Comparison of ENCODE assay signal across 8 mouse cellular contexts in the genomic region with DNA sequence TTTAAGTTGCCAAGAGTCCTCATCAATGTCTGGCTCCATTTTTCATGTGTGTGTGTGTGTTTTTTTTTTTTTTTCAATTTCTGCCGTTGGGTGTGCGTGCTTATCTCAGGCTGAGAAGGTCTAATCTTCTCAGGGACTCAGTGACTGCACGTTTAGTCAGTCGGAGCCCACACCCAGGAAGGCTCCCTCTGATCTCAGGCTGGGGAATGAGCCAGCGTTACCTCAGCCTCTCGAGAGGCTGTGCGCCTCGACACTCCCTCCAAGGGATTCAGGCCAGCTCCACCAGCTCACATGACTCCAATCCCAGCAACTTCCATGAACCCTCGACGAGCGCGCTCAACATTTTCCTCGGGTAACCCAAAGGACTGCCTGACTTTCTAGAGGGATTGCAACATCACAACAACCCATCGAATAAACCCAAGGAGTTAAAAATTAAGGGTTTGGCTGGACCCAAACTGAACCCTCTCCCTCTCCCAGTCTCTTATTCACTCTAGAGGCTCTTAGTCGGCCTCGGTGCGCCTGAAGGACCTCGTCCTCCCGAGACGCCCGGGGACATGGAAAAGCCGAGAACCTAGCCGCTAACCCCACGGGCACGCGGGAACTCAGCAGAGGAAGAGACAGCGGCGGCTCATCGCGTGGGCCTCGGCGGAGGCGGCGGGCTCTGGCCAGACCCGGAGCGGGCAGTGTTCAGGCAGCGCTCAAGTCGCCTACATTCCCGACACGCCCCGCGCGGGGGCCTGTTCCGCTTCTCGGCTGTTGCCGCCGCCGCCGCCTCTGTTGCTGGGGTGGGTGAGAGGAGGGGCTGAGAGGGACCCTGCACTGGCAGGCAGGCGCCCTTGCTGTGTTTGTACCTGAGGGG. TPM values are rescaled to one million over a fixed set of nuclear protein-coding genes. Genes with fewer than 3 reads are reported as not detected.
DNase-seq lines count a peak whose midpoint lies in the region; ATAC-seq and TF ChIP-seq lines count a peak whose summit lies in the region.

A gene (plus strand): TSS at position 737 of the 859 bp plus-strand sequence.

- intact Hi-C loops in heart, postnatal 36 days (cut with DNase I): loop anchor here (1.0 to 2.0 kb wide), 2 partner anchors 15 to 17 kb away; a partner anchor contains a TSS

- no peaks in the 10 kb centered on the region for H3K9me3 ChIP-seq in G1E (replicated peaks)
- H3K9me3 ChIP-seq in forebrain, embryonic 16.5 days (ENCODE audit: control insufficient read depth, low read length): no peaks in the 10 kb centered on the region
- no peaks in the 10 kb centered on the region for H3K9me3 ChIP-seq in lung, embryonic 14.5 days (ENCODE audit: low read depth, low read length)

- H3K4me3 ChIP-seq in G1E (ENCODE audit: low read depth, low read length): peak within 1 kb of the TSS; percentile 98
- H3K4me3 ChIP-seq in forebrain, embryonic 16.5 days (replicated peaks; ENCODE audit: low read length): peak within 1 kb of the TSS; percentile 97
- H3K4me3 ChIP-seq in layer of hippocampus, adult 2 months: peak within 1 kb of the TSS; percentile 88
- H3K4me3 ChIP-seq in lung, embryonic 14.5 days (ENCODE audit: low read depth, low read length): peak within 1 kb of the TSS; percentile 83
- H3K4me3 ChIP-seq in olfactory bulb, adult 2 months (ENCODE audit: insufficient read depth, low read depth, low read length): peak within 1 kb of the TSS; percentile 99
- peak within 1 kb of the TSS; percentile 81 for H3K4me3 ChIP-seq in thymus, adult 2 months (ENCODE audit: control insufficient read depth, insufficient read depth, low read length)

- peak; percentile 86 for ATAC-seq in G1E (ENCODE audit: extremely low read depth, insufficient number of reproducible peaks, low FRiP score, poor library complexity, severe bottlenecking)
- ATAC-seq in forebrain, embryonic 16.5 days: peak; percentile 98
- peak; percentile 96 for ATAC-seq in lung, embryonic 14.5 days (ENCODE audit: insufficient read depth)

- no peaks in the 10 kb centered on the region for H3K36me3 ChIP-seq in G1E (replicated peaks)
- H3K36me3 ChIP-seq in forebrain, embryonic 16.5 days (ENCODE audit: control insufficient read depth, insufficient read depth): no peaks in the 10 kb centered on the region
- no peaks in the 10 kb centered on the region for H3K36me3 ChIP-seq in lung, embryonic 14.5 days (ENCODE audit: insufficient read depth)
- no peaks in the 10 kb centered on the region for H3K36me3 ChIP-seq in thymus, adult 2 months (ENCODE audit: control insufficient read depth, insufficient read depth, low read length)

- peak within 1 kb of the TSS; percentile 99 for H3K9ac ChIP-seq in forebrain, embryonic 16.5 days (replicated peaks; ENCODE audit: low read depth, low read length)
- H3K9ac ChIP-seq in lung, embryonic 14.5 days: peak within 1 kb of the TSS; percentile 94

- H3K4me1 ChIP-seq in G1E (ENCODE audit: insufficient read depth, low read depth, low read length): peaks cover 30% of the 10 kb centered on the region
- peaks cover 21% of the 10 kb centered on the region for H3K4me1 ChIP-seq in forebrain, embryonic 16.5 days (replicated peaks; ENCODE audit: control insufficient read depth, insufficient read depth, low read length)
- H3K4me1 ChIP-seq in lung, embryonic 14.5 days (ENCODE audit: insufficient read depth): peaks cover 12% of the 10 kb centered on the region; the same call in 1 of the 2 replicates
- no peaks in the 10 kb centered on the region for H3K4me1 ChIP-seq in olfactory bulb, adult 2 months (ENCODE audit: control insufficient read depth, insufficient read depth, low read length)
- peaks cover 5% of the 10 kb centered on the region for H3K4me1 ChIP-seq in thymus, adult 2 months (replicated peaks; ENCODE audit: control insufficient read depth, insufficient read depth, low read length)

- H3K27ac ChIP-seq in forebrain, embryonic 16.5 days (ENCODE audit: low read length): peak within 1 kb of the TSS; percentile 98
- H3K27ac ChIP-seq in layer of hippocampus, adult 2 months: peak within 1 kb of the TSS; percentile 100
- peak within 1 kb of the TSS; percentile 98 for H3K27ac ChIP-seq in lung, embryonic 14.5 days (ENCODE audit: low read depth)
- peak within 1 kb of the TSS; percentile 100 for H3K27ac ChIP-seq in olfactory bulb, adult 2 months (ENCODE audit: insufficient read depth, low read depth, low read length)
- peak within 1 kb of the TSS; percentile 56 for H3K27ac ChIP-seq in thymus, adult 2 months (ENCODE audit: control insufficient read depth, insufficient read depth, low read length)

- TF ChIP-seq CTCF in G1E (IDR thresholded peaks at IDR 0.05; ENCODE audit: low read depth, low read length): no peak
- no peak; the same call in 1 of the 2 replicates for TF ChIP-seq CTCF in layer of hippocampus, adult 2 months (conservative IDR thresholded peaks at IDR 0.05)
- TF ChIP-seq CTCF in lung, embryonic 14.5 days (IDR thresholded peaks at IDR 0.05; ENCODE audit: low read depth): no peak
- no peak for TF ChIP-seq CTCF in olfactory bulb, adult 2 months (IDR thresholded peaks at IDR 0.05; ENCODE audit: insufficient read depth, low read depth, low read length)
- 0 out of 2 replicates have a peak, but pooled peaks have one; percentile 49 for TF ChIP-seq CTCF in thymus, adult 2 months (IDR thresholded peaks at IDR 0.05; ENCODE audit: borderline replicate concordance, control insufficient read depth, extremely low read depth, insufficient read depth, low read length, poor library complexity)

- peak; percentile 48 for TF ChIP-seq POLR2A in olfactory bulb, adult 2 months (IDR thresholded peaks at IDR 0.05; ENCODE audit: insufficient read depth, low read depth, low read length)
- TF ChIP-seq POLR2A in thymus, adult 2 months (IDR thresholded peaks at IDR 0.05; ENCODE audit: control insufficient read depth, extremely low read depth, insufficient read depth, low read length, poor library complexity): peak; percentile 72

- no peaks in the 10 kb centered on the region for H3K27me3 ChIP-seq in G1E (ENCODE audit: insufficient read depth, low read length)
- H3K27me3 ChIP-seq in forebrain, embryonic 16.5 days (replicated peaks; ENCODE audit: control insufficient read depth, insufficient read depth, low read length): no peaks in the 10 kb centered on the region
- H3K27me3 ChIP-seq in lung, embryonic 14.5 days (ENCODE audit: insufficient read depth, low read length): no peaks in the 10 kb centered on the region
- H3K27me3 ChIP-seq in thymus, adult 2 months (ENCODE audit: control insufficient read depth, insufficient read depth, low read length): no peaks in the 10 kb centered on the region

- peak within 1 kb of the TSS; percentile 81 for H3K4me2 ChIP-seq in forebrain, embryonic 16.5 days (ENCODE audit: low read length)
- peak within 1 kb of the TSS; percentile 62 for H3K4me2 ChIP-seq in lung, embryonic 14.5 days

- WGBS in forebrain, embryonic 16.5 days: under 1% methylated on average over 50 of the region's 50 CpGs
- under 1% methylated on average over 48 of the region's 50 CpGs for WGBS in lung, embryonic 14.5 days
- WGBS in olfactory bulb, adult 2 months: under 1% methylated on average over 50 of the region's 50 CpGs
- under 1% methylated on average over 50 of the region's 50 CpGs for WGBS in thymus, adult 2 months

- DNase-seq in G1E (ENCODE audit: low spot score): peak; percentile 70
- peak; percentile 85 to 94 for DNase-seq in cerebellum, adult 18-20 months
- peak; percentile 92 to 96 for DNase-seq in heart, postnatal 36 days
- peak; percentile 87 to 89 for DNase-seq in layer of hippocampus, adult 2 months (ENCODE audit: low spot score in 2 of 2)
- DNase-seq in lung, embryonic 14.5 days: peak; percentile 94
- peak; percentile 91 for DNase-seq in thymus, adult 2 months

RNA-seq across cellular contexts. Expression of the gene that starts here (rescaled TPM):
- 50.1 and 51.2 TPM in 2 replicates for total RNA-seq in G1E (2014; fragmentation: Nextera tagmentation)
- total RNA-seq in G1E (2017): 33.3 and 33.5 TPM in 2 replicates
- 21.4 and 24.6 TPM in 2 replicates for polyA plus RNA-seq in G1E (2012)
- polyA plus RNA-seq in forebrain, embryonic 16.5 days (2015; fragmentation: Nextera tagmentation; extraction: Ambion mirVana): 141 TPM in 2 replicates
- total RNA-seq in heart, postnatal 36 days (2021): 10 to 100 TPM; 27.6 to 28.9 TPM
- 10 to 100 TPM; 86.7 to 87.4 TPM for total RNA-seq in layer of hippocampus, adult 2 months (2021)
- 72.2 and 80.2 TPM in 2 replicates for polyA plus RNA-seq in lung, embryonic 14.5 days (2014; fragmentation: Nextera tagmentation; extraction: Ambion mirVana)
- polyA plus RNA-seq in olfactory bulb, adult 2 months (2012; ENCODE audit: insufficient read depth, insufficient read length, low replicate concordance, missing spikeins): not detected in 2 replicates
- 18.7 and 21.1 TPM in 2 replicates for polyA plus RNA-seq in thymus, adult 2 months (2012; rRNA removed)

Comparison
In these comparisons a context has a peak if more than half of its experiments do, and no peak if none do; other contexts are left out.
1. Peak in every context shown above with its lines: DNase-seq, ATAC-seq, H3K4me3 ChIP-seq and H3K27ac ChIP-seq.